Mouse (Mus musculus) liver, embryonic 14 days (tissue): Measurements from ENCODE around the gene Olfr1214. TPM values are rescaled to one million over a fixed set of nuclear protein-coding genes. Genes with fewer than 3 reads are reported as not detected.

Experiments used
- polyA plus RNA-seq: library from polyadenylated mRNA; depleted of rRNA; stranded (reverse); fragments of >200 nt; gene quantifications from 2 replicates; pipeline ENCODE4 v1.2.3, GENCODE M21; 2012; rRNA removed

The Olfr1214 gene
- not detected in 2 replicates for polyA plus RNA-seq

DNA sequence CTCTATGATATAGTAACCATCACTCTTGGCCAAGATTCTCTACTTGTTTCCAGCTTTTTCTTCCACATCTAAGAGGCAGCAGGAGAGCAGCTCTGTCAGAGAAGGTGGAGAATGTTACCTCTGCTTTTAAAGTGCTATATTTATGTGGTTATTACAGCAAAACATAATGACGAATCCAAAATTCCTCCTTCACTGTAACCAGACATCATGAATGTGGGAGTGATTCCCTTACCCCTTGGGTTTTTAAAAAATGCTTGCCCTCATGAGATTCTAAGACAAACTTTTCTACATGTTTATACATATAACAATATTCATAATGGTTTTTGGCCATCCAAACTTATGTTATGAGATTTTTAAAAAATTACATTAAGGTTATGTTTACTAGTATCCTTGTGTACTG, at the start of gene Olfr1214:
TSS of gene Olfr1214 (minus strand) at position 101 of the 400 bp plus-strand sequence.

DNA sequence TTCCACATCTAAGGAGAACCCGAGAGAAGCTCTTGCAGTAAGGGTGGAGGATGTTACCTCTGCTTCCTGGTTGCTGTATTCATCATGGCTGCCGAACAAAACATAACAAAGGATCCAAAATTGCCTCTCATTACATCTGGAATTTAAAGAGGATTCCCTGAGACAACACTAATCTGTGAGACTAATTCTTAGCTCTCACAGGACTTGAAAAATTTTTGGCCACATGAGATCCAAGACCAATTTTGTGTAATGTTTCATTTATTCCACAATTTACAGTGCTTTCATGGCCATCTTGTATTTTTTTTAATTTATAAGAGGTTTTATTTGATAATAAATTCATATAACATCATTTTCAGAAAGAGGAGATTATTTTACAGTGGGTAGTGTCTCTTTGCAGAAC, 39.5 kb upstream of the Olfr1214 start, which contains the start of gene Olfr1217:
TSS of gene Olfr1217 (minus strand) at position 101 of the 400 bp plus-strand sequence.

DNA sequence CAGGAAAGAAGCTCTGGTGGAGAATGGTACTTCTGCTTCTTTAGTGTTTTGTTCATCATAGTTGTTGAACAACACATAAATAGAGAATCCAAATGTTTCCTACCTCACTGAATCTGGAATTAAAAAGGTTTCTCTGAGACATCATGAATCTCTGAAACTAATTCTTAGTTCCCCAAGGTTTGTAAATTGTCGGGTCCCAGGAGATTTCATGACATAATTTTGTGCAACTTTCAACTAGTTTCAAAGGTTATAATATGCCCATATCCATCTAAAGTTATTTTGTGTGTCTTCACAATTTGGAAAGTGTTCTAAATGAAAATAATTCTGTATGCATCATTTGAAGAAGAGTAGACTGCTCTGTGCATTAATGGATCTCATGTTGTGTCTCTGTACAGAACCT, 25.8 kb upstream of the Olfr1214 start, which contains the start of gene Olfr1216:
TSS of gene Olfr1216 (minus strand) at position 101 of the 400 bp plus-strand sequence.

DNA sequence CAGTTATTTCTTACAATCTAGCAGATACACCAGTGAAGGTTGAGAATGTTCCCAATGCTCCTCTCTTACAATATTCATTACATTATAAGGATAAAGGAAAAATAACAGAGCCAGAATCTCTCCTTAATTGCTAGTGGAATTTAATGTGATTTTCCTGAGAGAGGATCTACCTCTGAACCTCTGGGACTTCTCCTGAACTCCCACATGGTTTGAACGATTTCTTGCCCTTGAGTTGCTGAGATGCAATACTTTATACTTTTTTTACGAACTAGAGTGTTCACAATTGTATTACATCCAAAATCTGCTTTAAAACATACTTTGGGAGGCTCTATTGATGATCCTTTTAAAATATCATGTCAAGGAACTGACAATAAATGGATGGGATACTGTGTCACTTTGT, 14.4 kb upstream of the Olfr1214 start, which contains the start of gene Olfr1215:
TSS of gene Olfr1215 (minus strand) at position 101 of the 400 bp plus-strand sequence.

DNA sequence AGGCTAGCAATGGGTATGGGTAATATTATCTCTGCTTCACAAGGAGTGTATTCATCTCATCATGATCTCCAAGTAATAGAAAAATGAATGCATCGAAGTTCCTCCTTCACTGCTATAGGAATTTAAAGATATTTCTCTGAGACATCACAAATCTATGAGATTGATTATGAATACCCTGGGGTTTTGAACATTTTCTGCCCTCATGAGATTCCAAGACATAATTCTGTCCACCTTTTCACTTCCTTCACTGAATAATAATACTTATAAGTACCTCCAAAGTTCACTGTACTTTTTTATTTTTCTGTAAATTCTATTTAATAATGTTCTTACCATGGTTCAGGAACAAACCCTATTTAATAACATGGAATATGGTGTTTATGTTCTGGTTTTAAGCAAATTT, 12.3 kb downstream of the Olfr1214 start, which contains the start of gene Gm13762:
TSS of gene Gm13762 (minus strand) at position 101 of the 400 bp plus-strand sequence.

DNA sequence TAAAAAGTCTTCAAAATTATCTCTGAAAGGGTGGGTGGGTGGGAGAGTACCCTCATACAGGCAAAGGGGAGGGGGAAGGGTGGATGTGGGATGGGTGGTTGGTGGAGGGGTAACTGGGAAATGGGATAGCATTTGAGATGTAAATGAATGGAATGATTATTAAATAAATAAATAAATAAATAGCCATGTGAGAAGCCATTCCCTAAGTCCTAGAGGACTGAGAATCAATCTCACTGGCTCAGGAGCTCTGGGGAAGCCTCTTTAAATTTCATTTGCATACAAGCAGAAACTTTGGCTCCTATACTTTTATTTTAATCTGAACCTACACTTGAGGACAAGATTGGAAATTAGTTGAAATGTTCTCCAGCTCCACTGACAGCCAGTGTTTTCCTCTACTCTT, 38.8 kb downstream of the Olfr1214 start, which contains the start of gene Olfr1212:
TSS of gene Olfr1212 (plus strand) at position 301 of the 400 bp plus-strand sequence.

DNA sequence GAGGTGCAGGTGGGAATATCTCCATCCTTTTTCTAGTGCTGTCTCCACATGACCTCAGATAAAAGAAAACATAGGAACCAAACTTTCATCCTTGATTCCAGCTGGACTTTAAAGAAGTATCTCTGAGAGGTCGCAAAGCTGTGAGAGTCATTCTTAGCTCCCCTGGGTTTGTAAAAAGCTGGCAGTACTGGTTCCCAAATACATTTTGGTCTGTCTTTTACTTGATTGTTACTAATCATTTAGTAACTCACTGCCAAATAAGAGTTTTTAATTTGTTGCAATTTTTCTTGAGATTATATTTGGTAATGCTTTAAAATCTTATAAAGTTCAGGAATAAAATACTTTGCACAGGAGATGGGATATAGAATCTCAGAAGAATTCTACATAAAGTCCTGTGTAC, 54.4 kb downstream of the Olfr1214 start, which contains the start of gene Olfr1211:
TSS of gene Olfr1211 (minus strand) at position 101 of the 400 bp plus-strand sequence.

Other genes with a start within 250 kb of the Olfr1214 start
- not detected in 2 replicates for gene Olfr1198, start 241.3 kb downstream of the Olfr1214 start, polyA plus RNA-seq
- not detected in 2 replicates for gene Olfr1199, start 232.2 kb downstream of the Olfr1214 start, polyA plus RNA-seq
- gene Olfr1200, start 222.2 kb downstream of the Olfr1214 start, polyA plus RNA-seq, result not detected in 2 replicates
- gene Olfr1201, start 199.6 kb downstream of the Olfr1214 start, polyA plus RNA-seq, result not detected in 2 replicates
- gene Olfr1202, start 178.2 kb downstream of the Olfr1214 start, polyA plus RNA-seq, result not detected in 2 replicates
- gene Olfr1205, start 162.9 kb downstream of the Olfr1214 start, polyA plus RNA-seq, result not detected in 2 replicates
- not detected in 2 replicates for gene Olfr1204, start 143.4 kb downstream of the Olfr1214 start, polyA plus RNA-seq
- gene Olfr1206, start 129.4 kb downstream of the Olfr1214 start, polyA plus RNA-seq, result not detected in 2 replicates
- not detected in 2 replicates for gene Olfr1208, start 90.3 kb downstream of the Olfr1214 start, polyA plus RNA-seq
- not detected in 2 replicates for gene Olfr1209, start 77.5 kb downstream of the Olfr1214 start, polyA plus RNA-seq
- not detected in 2 replicates for gene Olfr1211, start 54.5 kb downstream of the Olfr1214 start, polyA plus RNA-seq
- not detected in 2 replicates for gene Olfr1212, start 38.7 kb downstream of the Olfr1214 start, polyA plus RNA-seq
- not detected in 2 replicates for gene Gm13762, start 12.4 kb downstream of the Olfr1214 start, polyA plus RNA-seq
- gene Olfr1215, start 14.3 kb upstream of the Olfr1214 start, polyA plus RNA-seq, result not detected in 2 replicates
- not detected in 2 replicates for gene Olfr1216, start 25.7 kb upstream of the Olfr1214 start, polyA plus RNA-seq
- not detected in 2 replicates for gene Olfr1217, start 39.4 kb upstream of the Olfr1214 start, polyA plus RNA-seq
- not detected in 2 replicates for gene Olfr1218, start 68.5 kb upstream of the Olfr1214 start, polyA plus RNA-seq
- gene Olfr1219, start 90.9 kb upstream of the Olfr1214 start, polyA plus RNA-seq, result not detected in 2 replicates
- gene Olfr1220, start 114.2 kb upstream of the Olfr1214 start, polyA plus RNA-seq, result not detected in 2 replicates
- not detected in 2 replicates for gene Olfr1221, start 124.6 kb upstream of the Olfr1214 start, polyA plus RNA-seq
- gene Olfr1222, start 140.4 kb upstream of the Olfr1214 start, polyA plus RNA-seq, result not detected in 2 replicates
- not detected in 2 replicates for gene Olfr1223, start 158.9 kb upstream of the Olfr1214 start, polyA plus RNA-seq
- not detected in 2 replicates for gene Olfr1224-ps1, start 171.4 kb upstream of the Olfr1214 start, polyA plus RNA-seq
- gene Olfr1225, start 182.0 kb upstream of the Olfr1214 start, polyA plus RNA-seq, result not detected in 2 replicates
- not detected in 2 replicates for gene Olfr1226, start 207.4 kb upstream of the Olfr1214 start, polyA plus RNA-seq